Mouse (Mus musculus) liver, postnatal 0 days (tissue): Measurements from ENCODE around the gene Map3k7cl.

Experiments used
- CTCF ChIP-seq: sonication (generic); IDR thresholded peaks from 2 replicates; pipeline ENCODE4 v1.5.1; 2016; ENCODE audit warnings: antibody characterized with exemption, low read depth
- EP300 ChIP-seq: IDR thresholded peaks from 2 replicates; pipeline ENCODE4 v1.6.1; 2016; ENCODE audit warnings: antibody characterized with exemption, low read depth, mild to moderate bottlenecking

DNA sequence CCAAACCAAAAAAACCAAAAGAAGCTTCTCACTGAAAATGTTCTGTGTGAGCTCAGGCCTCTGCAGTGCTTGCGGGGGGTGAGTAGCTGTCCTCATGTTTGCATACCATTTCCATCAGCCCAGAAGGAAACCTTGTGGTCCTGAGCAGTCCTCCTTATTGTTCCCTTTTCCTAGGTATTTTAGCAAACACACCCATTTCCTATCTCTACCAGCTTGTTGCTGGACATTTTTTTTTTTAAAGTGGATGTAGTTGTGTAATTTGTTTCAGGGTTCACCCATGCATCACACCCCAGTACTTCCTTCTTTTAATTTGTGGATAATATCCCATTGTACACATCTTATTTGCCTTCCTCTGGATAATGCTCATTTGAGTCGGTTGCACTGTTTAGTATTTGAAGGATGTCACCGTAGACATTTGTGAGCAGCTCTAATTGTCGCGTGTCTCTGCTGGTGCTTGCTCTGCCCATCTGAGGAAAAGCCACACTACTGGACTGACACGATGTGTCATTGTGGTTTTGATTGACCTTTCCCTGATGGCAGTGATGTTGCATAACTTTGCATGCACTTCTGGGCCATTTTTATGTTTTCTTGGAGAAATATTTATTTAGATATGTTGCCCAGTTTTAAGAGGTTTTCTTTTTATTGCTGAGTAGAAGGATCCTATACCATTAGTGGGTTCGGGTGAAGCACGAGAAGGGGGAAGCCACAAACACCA, 32.6 kb downstream of the Map3k7cl start:
- TF ChIP-seq CTCF: no peak
- TF ChIP-seq EP300: no peak
